Mouse (Mus musculus): Measurements from ENCODE around the gene Ppm1l. TPM values are rescaled to one million over a fixed set of nuclear protein-coding genes. Genes with fewer than 3 reads are reported as not detected.

Ppm1l gene
- polyA plus RNA-seq, 1 experiment from 2014 or later: 17.0 TPM

DNA sequence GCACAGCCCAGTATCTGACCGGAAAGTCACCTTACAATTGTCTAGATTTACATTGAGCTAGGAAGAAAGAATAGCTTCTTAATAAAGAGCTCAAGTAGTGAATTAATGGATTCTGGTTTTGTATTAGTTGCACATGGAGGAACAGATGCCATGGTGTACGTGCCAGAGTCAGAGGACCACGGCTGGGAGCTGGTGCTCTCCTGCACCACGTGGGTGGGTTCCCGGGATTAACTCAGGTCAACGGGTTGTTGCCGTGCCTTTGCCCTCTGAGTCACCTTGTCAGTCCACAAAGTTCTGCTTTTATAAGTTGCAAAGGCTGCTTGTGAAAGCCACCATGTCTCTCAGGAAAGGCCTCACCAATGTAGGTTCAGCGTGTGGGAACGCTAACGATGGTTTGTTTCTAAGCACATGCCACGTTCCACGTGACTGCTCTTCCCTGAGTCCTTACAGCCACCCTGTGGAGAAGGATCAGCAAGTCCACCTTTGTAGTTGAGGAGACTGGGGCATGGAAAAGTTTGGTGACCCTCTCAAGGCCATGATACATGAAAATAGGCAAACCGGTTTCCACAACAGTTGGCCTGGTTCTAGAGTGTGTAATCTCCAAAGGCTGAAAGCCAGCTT, 199.2 kb downstream of the Ppm1l start:
- no peak overlapping the region for H3K9ac ChIP-seq (ENCODE audit: low read length)
- DNase-seq (ENCODE audit: low spot score): no peak
- H3K27me3 ChIP-seq (ENCODE audit: control insufficient read depth, insufficient read depth, low read length): no peaks in the 10 kb centered on the region
- ATAC-seq (replicated peaks; ENCODE audit: low FRiP score): no peak
- H3K4me1 ChIP-seq (replicated peaks; ENCODE audit: control insufficient read depth, insufficient read depth, low read length): no peaks in the 10 kb centered on the region
- no peak overlapping the region for H3K27ac ChIP-seq (ENCODE audit: low read depth, low read length)
- H3K4me2 ChIP-seq (ENCODE audit: low read depth, low read length, severe bottlenecking): no peak overlapping the region
- H3K9me3 ChIP-seq (ENCODE audit: control insufficient read depth, low read length): no peaks in the 10 kb centered on the region
- 76% methylated on average over 13 of the region's 13 CpGs for WGBS
- no peak overlapping the region for H3K4me3 ChIP-seq (ENCODE audit: low read depth, low read length)
- H3K36me3 ChIP-seq (ENCODE audit: control insufficient read depth, insufficient read depth, low read length): no peaks in the 10 kb centered on the region

DNA sequence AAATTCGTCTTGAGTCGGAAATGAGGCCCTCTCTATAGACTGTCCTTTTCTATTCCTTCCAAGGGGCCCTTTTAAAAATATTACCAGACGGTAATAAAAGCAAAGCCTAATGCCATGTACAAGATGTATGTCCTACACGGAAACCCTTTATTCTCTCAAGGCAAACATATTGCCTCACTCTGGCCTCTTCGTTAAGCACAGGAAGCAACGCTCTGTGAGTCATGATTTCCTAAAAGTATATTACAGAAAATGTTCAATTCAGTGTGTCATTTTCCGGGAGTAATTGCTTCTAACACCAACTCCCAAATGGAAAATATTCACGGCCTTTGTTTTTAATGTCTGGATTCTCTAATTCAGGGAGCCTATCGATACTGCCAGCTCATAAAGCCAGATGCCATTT, 202.5 kb downstream of the Ppm1l start:
- Histone ChIP-seq H3K27me3 (ENCODE audit: control insufficient read depth, insufficient read depth, low read length) (no peaks in the 10 kb centered on the region), H3K9me3 (ENCODE audit: control insufficient read depth, low read length) (no peaks in the 10 kb centered on the region), H3K27ac (ENCODE audit: low read depth, low read length) (no peak overlapping the region), H3K36me3 (ENCODE audit: control insufficient read depth, insufficient read depth, low read length) (no peaks in the 10 kb centered on the region), H3K4me2 (ENCODE audit: low read depth, low read length, severe bottlenecking) (no peak overlapping the region), H3K4me3 (ENCODE audit: low read depth, low read length) (no peak overlapping the region), H3K9ac (ENCODE audit: low read length) (no peak overlapping the region), H3K4me1 (replicated peaks; ENCODE audit: control insufficient read depth, insufficient read depth, low read length) (no peaks in the 10 kb centered on the region)
- no peak for ATAC-seq (replicated peaks; ENCODE audit: low FRiP score)
- DNase-seq (ENCODE audit: low spot score): no peak
- 90% methylated on average over 9 of the region's 9 CpGs for WGBS

DNA sequence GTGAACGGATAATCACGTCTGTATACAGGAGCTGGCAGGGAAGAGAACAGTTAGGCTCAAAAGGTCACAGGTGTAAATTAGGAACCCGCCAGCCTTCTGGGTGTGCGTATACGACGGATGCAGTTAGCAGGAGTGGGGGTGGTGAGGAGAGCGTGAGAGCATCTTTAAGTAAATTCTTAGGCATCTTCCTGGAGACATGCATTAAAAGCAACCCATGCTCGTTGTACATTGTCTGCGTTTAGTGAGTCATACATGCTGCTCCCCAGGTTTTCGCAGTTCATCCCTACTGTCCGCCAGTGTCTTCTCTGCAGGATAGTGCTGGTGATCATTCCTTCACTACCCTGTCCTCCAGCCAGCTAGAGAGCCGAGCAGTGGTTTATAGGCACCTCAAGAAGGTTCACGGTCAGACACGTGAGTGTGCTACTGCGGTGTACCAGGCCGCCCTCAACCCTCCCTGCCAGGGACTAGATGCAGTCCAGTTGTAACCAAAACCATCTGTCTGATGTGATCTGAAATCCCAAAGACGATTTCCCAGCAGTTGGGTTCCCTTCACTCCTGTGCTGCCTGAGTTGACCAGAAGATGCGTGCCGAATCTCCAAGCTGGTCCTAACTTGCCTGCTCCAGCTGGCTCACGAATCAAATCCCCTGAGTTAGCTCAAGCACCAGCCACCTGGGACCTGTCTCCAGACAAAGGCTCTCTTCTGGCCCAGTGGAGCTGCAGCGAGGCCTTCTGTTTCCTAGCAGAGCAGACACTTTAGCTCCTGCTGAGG, 203.3 kb downstream of the Ppm1l start:
- H3K4me2 ChIP-seq (ENCODE audit: low read depth, low read length, severe bottlenecking): no peak overlapping the region

DNA sequence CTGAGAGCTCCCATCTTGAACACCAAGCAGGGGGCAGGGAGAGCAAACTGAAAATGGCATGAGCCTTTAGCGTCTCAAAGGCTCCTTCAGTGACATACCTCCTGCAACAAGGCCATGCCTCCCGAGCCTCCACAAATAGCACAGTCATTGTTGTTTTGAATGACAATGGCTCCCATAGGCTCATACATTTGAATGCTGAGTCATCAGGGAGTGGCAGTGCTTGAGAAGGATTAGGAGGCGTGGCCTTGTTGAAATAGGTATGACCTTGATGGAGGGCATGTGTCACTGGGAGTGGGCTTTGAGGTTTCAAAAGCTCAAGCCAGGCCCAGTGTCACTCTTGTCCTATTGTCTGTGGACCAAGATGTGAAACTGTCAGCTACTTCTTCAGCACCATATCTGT, 205.6 kb downstream of the Ppm1l start:
- H3K36me3 ChIP-seq (ENCODE audit: control insufficient read depth, insufficient read depth, low read length): no peaks in the 10 kb centered on the region
- H3K4me1 ChIP-seq (replicated peaks; ENCODE audit: control insufficient read depth, insufficient read depth, low read length): no peaks in the 10 kb centered on the region
- H3K27me3 ChIP-seq (ENCODE audit: control insufficient read depth, insufficient read depth, low read length): no peaks in the 10 kb centered on the region
- H3K4me3 ChIP-seq (ENCODE audit: low read depth, low read length): no peak overlapping the region
- no peak for ATAC-seq (replicated peaks; ENCODE audit: low FRiP score)
- H3K27ac ChIP-seq (ENCODE audit: low read depth, low read length): no peak overlapping the region
- no peaks in the 10 kb centered on the region for H3K9me3 ChIP-seq (ENCODE audit: control insufficient read depth, low read length)
- 87% methylated on average over 3 of the region's 3 CpGs for WGBS
- H3K4me2 ChIP-seq (ENCODE audit: low read depth, low read length, severe bottlenecking): no peak overlapping the region
- DNase-seq (ENCODE audit: low spot score): no peak
- H3K9ac ChIP-seq (ENCODE audit: low read length): no peak overlapping the region

More for the DNA sequence above, 203.3 kb downstream of the Ppm1l start:
- DNase-seq (ENCODE audit: low spot score) (no peak), ATAC-seq (replicated peaks; ENCODE audit: low FRiP score) (no peak)
- no peaks in the 10 kb centered on the region for H3K27me3 ChIP-seq (ENCODE audit: control insufficient read depth, insufficient read depth, low read length)
- no peak overlapping the region for H3K9ac ChIP-seq (ENCODE audit: low read length)
- H3K4me1 ChIP-seq (replicated peaks; ENCODE audit: control insufficient read depth, insufficient read depth, low read length): no peaks in the 10 kb centered on the region
- no peaks in the 10 kb centered on the region for H3K9me3 ChIP-seq (ENCODE audit: control insufficient read depth, low read length)
- H3K27ac ChIP-seq (ENCODE audit: low read depth, low read length): no peak overlapping the region
- 75% methylated on average over 21 of the region's 21 CpGs for WGBS
- H3K4me3 ChIP-seq (ENCODE audit: low read depth, low read length): no peak overlapping the region
- H3K36me3 ChIP-seq (ENCODE audit: control insufficient read depth, insufficient read depth, low read length): no peaks in the 10 kb centered on the region

DNA sequence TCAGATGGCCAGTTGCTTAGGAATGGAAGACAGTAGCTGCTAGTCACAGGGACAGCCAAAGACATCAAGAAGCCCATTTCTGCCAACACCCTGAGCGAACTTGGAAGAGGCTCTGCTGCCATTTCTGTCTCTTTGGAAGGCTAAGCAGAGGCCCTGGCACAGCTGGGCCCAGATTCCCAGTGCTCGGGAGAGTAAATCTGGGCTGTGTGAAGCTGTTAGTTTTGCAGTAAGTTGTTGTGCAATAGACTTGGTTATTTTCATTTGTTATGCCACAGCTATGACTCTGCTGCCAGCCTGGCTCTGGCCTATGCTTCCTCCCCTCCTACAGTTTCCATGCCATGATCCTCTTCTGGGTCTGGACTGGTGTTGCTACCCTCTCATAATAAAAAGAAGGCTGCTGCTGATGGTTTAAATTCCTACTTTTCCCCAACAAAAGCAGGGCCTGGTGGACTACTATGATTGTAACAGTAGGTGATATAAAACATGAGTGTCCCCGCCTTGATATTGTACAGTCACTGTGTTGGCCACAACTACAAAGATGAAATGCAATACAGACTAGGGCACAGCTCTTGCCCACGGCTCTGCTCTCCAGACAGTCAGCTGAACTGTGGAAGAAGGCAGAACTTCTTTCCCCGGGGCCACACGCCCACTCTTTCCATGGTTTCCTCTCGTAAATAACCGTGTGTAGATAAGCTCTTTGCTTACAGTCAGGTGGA, 207.9 kb downstream of the Ppm1l start:
- no peaks in the 10 kb centered on the region for H3K9me3 ChIP-seq (ENCODE audit: control insufficient read depth, low read length)
- no peak overlapping the region for H3K27ac ChIP-seq (ENCODE audit: low read depth, low read length)
- H3K9ac ChIP-seq (ENCODE audit: low read length): no peak overlapping the region
- H3K36me3 ChIP-seq (ENCODE audit: control insufficient read depth, insufficient read depth, low read length): no peaks in the 10 kb centered on the region
- ATAC-seq (replicated peaks; ENCODE audit: low FRiP score) (no peak), DNase-seq (ENCODE audit: low spot score) (no peak)
- no peak overlapping the region for H3K4me3 ChIP-seq (ENCODE audit: low read depth, low read length)
- no peaks in the 10 kb centered on the region for H3K27me3 ChIP-seq (ENCODE audit: control insufficient read depth, insufficient read depth, low read length)
- 91% methylated on average over 8 of the region's 8 CpGs for WGBS
- no peaks in the 10 kb centered on the region for H3K4me1 ChIP-seq (replicated peaks; ENCODE audit: control insufficient read depth, insufficient read depth, low read length)
- H3K4me2 ChIP-seq (ENCODE audit: low read depth, low read length, severe bottlenecking): no peak overlapping the region

DNA sequence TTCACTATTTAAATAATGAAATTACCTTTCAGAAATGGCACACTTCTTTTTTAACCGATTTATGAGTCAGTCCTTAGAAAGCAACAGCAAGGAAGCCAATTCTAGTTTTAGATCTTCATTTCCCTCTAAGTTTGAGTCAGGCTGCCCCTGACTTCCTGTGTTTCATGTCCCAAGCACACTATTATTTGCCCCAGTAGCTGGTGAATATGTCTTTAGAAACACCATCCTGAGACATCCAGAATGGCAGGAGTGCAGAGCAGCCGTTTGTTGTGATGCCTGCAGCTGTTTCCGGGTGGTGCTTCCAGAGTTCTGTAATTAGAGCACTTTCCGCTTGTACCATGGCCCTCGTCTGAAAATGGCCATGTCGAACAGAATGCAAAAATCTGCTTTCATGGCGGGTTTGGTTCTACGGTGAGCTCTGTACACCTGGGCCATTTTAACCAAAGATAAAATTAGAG, 208.4 kb downstream of the Ppm1l start:
- H3K36me3 ChIP-seq (ENCODE audit: control insufficient read depth, insufficient read depth, low read length): no peaks in the 10 kb centered on the region
- no peak overlapping the region for H3K4me2 ChIP-seq (ENCODE audit: low read depth, low read length, severe bottlenecking)
- no peaks in the 10 kb centered on the region for H3K27me3 ChIP-seq (ENCODE audit: control insufficient read depth, insufficient read depth, low read length)
- 70% methylated on average over 8 of the region's 8 CpGs for WGBS
- no peaks in the 10 kb centered on the region for H3K9me3 ChIP-seq (ENCODE audit: control insufficient read depth, low read length)
- no peak overlapping the region for H3K27ac ChIP-seq (ENCODE audit: low read depth, low read length)
- H3K4me1 ChIP-seq (replicated peaks; ENCODE audit: control insufficient read depth, insufficient read depth, low read length): no peaks in the 10 kb centered on the region
- no peak overlapping the region for H3K9ac ChIP-seq (ENCODE audit: low read length)
- H3K4me3 ChIP-seq (ENCODE audit: low read depth, low read length): no peak overlapping the region
- DNase-seq (ENCODE audit: low spot score) (no peak), ATAC-seq (replicated peaks; ENCODE audit: low FRiP score) (no peak)

DNA sequence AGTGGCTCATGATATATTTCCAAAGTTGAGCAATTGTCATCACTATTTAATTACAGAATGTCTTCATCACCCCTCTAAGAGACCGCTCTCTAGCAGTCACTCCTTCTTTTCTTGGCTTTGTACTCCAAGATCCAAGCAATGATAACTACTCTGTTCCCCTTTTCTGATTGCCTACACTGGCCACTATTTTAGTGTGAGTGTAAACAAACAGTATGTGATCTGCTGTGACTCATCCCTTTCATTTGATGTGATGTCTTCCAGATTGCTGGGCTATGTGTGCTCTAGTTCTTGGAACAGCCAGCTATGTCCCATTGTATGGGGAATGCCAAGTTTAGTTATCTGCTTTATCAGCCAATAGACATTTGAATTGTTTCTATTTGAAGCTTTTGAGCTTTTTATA, 210.7 kb downstream of the Ppm1l start:
- no peak for DNase-seq (ENCODE audit: low spot score)

DNA sequence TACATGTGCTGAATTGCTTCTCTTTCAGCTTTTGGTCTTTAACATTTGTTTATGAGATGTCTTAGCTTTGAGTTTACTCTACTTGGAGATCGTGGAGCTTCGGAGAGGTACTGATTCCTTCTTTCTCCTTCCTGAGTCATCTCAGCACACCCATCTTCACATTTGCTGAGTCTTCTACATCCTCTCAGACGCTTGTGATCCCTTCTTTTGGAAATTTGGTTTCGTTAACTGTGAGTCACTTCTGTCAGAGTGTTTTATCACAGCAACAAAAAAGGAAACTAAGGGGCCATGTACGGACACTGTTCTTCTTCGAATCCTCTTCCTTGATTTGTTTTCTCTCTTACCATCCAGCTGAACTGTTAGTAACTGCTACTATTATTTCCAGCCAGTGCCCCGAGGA, 212.9 kb downstream of the Ppm1l start:
- H3K27ac ChIP-seq (ENCODE audit: low read depth, low read length): no peak overlapping the region
- no peak overlapping the region for H3K9ac ChIP-seq (ENCODE audit: low read length)
- H3K4me1 ChIP-seq (replicated peaks; ENCODE audit: control insufficient read depth, insufficient read depth, low read length): no peaks in the 10 kb centered on the region
- no peaks in the 10 kb centered on the region for H3K27me3 ChIP-seq (ENCODE audit: control insufficient read depth, insufficient read depth, low read length)
- ATAC-seq (replicated peaks; ENCODE audit: low FRiP score) (no peak), DNase-seq (ENCODE audit: low spot score) (no peak)
- H3K4me2 ChIP-seq (ENCODE audit: low read depth, low read length, severe bottlenecking): no peak overlapping the region
- WGBS: 92% methylated on average over 7 of the region's 7 CpGs
- H3K4me3 ChIP-seq (ENCODE audit: low read depth, low read length): no peak overlapping the region
- H3K36me3 ChIP-seq (ENCODE audit: control insufficient read depth, insufficient read depth, low read length): no peaks in the 10 kb centered on the region
- H3K9me3 ChIP-seq (ENCODE audit: control insufficient read depth, low read length): no peaks in the 10 kb centered on the region

More for the DNA sequence above, 210.7 kb downstream of the Ppm1l start:
- no peaks in the 10 kb centered on the region for H3K9me3 ChIP-seq (ENCODE audit: control insufficient read depth, low read length)
- H3K4me1 ChIP-seq (replicated peaks; ENCODE audit: control insufficient read depth, insufficient read depth, low read length): no peaks in the 10 kb centered on the region
- H3K36me3 ChIP-seq (ENCODE audit: control insufficient read depth, insufficient read depth, low read length): no peaks in the 10 kb centered on the region
- ATAC-seq (replicated peaks; ENCODE audit: low FRiP score): no peak
- H3K4me2 ChIP-seq (ENCODE audit: low read depth, low read length, severe bottlenecking): no peak overlapping the region
- H3K27me3 ChIP-seq (ENCODE audit: control insufficient read depth, insufficient read depth, low read length): no peaks in the 10 kb centered on the region
- 100% methylated on average over 1 of the region's 1 CpGs for WGBS
- H3K27ac ChIP-seq (ENCODE audit: low read depth, low read length): no peak overlapping the region
- no peak overlapping the region for H3K9ac ChIP-seq (ENCODE audit: low read length)
- H3K4me3 ChIP-seq (ENCODE audit: low read depth, low read length): no peak overlapping the region

All from forebrain, embryonic 11.5 days (tissue).